Mouse (Mus musculus) midbrain, embryonic 13.5 days (tissue): ENCODE data around the gene Dagla. TPM values are rescaled to one million over a fixed set of nuclear protein-coding genes. Genes with fewer than 3 reads are reported as not detected.

ENCODE experiments used
- ATAC-seq: fragments of 200-750 bp; cut with Nextera tagmentation; 2 replicates; pipeline ENCODE4 v1.8.0; 2017; ENCODE audit warnings: mild to moderate bottlenecking, moderate TSS enrichment, moderate library complexity
- H3K27ac ChIP-seq: fragments of 300-500 bp; sonication (generic); 2 replicates; pipeline ENCODE4 v1.5.1; 2015; ENCODE audit warnings: inconsistent platforms, mild to moderate bottlenecking, moderate library complexity
- H3K27me3 ChIP-seq: fragments of 300-500 bp; sonication (generic); 2 replicates; pipeline ENCODE4 v1.6.1; 2015; ENCODE audit warnings: mild to moderate bottlenecking, inconsistent platforms
- H3K36me3 ChIP-seq: fragments of 300-500 bp; sonication (generic); 2 replicates; pipeline ENCODE4 v1.6.1; 2015; ENCODE audit warnings: mild to moderate bottlenecking, inconsistent platforms
- H3K4me1 ChIP-seq: fragments of 300-500 bp; sonication (generic); replicated peaks from 2 replicates; pipeline ENCODE4 v1.6.1; 2015; ENCODE audit warnings: inconsistent platforms
- H3K4me2 ChIP-seq: fragments of 300-500 bp; sonication (generic); replicated peaks from 2 replicates; pipeline ENCODE4 v1.6.1; 2015; ENCODE audit warnings: moderate library complexity, mild to moderate bottlenecking, inconsistent platforms
- H3K4me3 ChIP-seq: fragments of 300-500 bp; sonication (generic); replicated peaks from 2 replicates; pipeline ENCODE4 v1.5.1; 2015; ENCODE audit warnings: mild to moderate bottlenecking, inconsistent platforms
- H3K9ac ChIP-seq: fragments of 300-500 bp; sonication (generic); replicated peaks from 2 replicates; pipeline ENCODE4 v1.6.1; 2015; ENCODE audit warnings: mild to moderate bottlenecking, inconsistent platforms
- H3K9me3 ChIP-seq: fragments of 300-500 bp; sonication (generic); 2 replicates; pipeline ENCODE4 v1.6.1; 2016; ENCODE audit warnings: mild to moderate bottlenecking, inconsistent platforms
- WGBS: fragments of 180-500 bp; shearing (Covaris S2); methylation state at CpG from one replicate; pipeline ENCODE4 v1.1.7; 2015; 5-methylcytosine and 5-hydroxymethylcytosine counted together
- polyA plus RNA-seq: library from polyadenylated mRNA; unstranded; fragments of >200 nt; fragmentation: Nextera tagmentation; extraction: Ambion mirVana; gene quantifications from 2 replicates; pipeline ENCODE4 v1.2.1, GENCODE M21; 2015

The Dagla gene
- polyA plus RNA-seq, 1 experiment from 2014 or later = 5.3 TPM

GRCm38 (mm10) chr19:10277331-10277730, 27.3 kb downstream of the Dagla start:
- 0 out of 2 replicates have a peak, but pooled peaks cover 18% of the 10 kb centered on the region for H3K27me3 ChIP-seq
- peaks cover 47% of the 10 kb centered on the region for H3K4me1 ChIP-seq
- ATAC-seq = peak; percentile 51
- no peak overlapping the region for H3K9ac ChIP-seq
- H3K4me2 ChIP-seq = peak overlapping the region; percentile 17; the same call in 1 of the 2 replicates
- no peaks in the 10 kb centered on the region for H3K9me3 ChIP-seq
- 2% methylated on average over 17 of the region's 17 CpGs for WGBS
- peak overlapping the region; percentile 41; the same call in 1 of the 2 replicates for H3K27ac ChIP-seq
- H3K36me3 ChIP-seq = no peaks in the 10 kb centered on the region
- H3K4me3 ChIP-seq = no peak overlapping the region

GRCm38 (mm10) chr19:10276483-10277144, 28.1 kb downstream of the Dagla start:
- Histone ChIP-seq H3K4me2 (no peak overlapping the region), H3K4me3 (no peak overlapping the region), H3K27ac (no peak overlapping the region), H3K27me3 (0 out of 2 replicates have a peak, but pooled peaks cover 18% of the 10 kb centered on the region), H3K9me3 (no peaks in the 10 kb centered on the region), H3K9ac (no peak overlapping the region), H3K4me1 (peaks cover 50% of the 10 kb centered on the region), H3K36me3 (no peaks in the 10 kb centered on the region)
- no peak for ATAC-seq
- 72% methylated on average over 12 of the region's 12 CpGs for WGBS

GRCm38 (mm10) chr19:10274056-10274455, 30.6 kb downstream of the Dagla start:
- no peaks in the 10 kb centered on the region for H3K9me3 ChIP-seq
- H3K27me3 ChIP-seq = 0 out of 2 replicates have a peak, but pooled peaks cover 18% of the 10 kb centered on the region
- H3K27ac ChIP-seq = no peak overlapping the region
- H3K4me1 ChIP-seq = peaks cover 49% of the 10 kb centered on the region
- H3K4me3 ChIP-seq = no peak overlapping the region
- 39% methylated on average over 5 of the region's 5 CpGs for WGBS
- no peak for ATAC-seq
- H3K4me2 ChIP-seq = no peak overlapping the region
- H3K9ac ChIP-seq = no peak overlapping the region
- H3K36me3 ChIP-seq = no peaks in the 10 kb centered on the region

- WGBS = 26% methylated on average over 11 of the region's 11 CpGs
- Histone ChIP-seq H3K27ac (no peak overlapping the region), H3K4me3 (no peak overlapping the region), H3K9me3 (no peaks in the 10 kb centered on the region), H3K4me1 (peaks cover 36% of the 10 kb centered on the region), H3K4me2 (peak overlapping the region; percentile 38), H3K9ac (0 out of 2 replicates have a peak overlapping the region, but pooled peaks have one; percentile 53), H3K27me3 (0 out of 2 replicates have a peak, but pooled peaks cover 10% of the 10 kb centered on the region), H3K36me3 (no peaks in the 10 kb centered on the region)
- ATAC-seq = peak; percentile 74
These were observed 31.9 kb downstream of the Dagla start for GRCm38 (mm10) chr19:10272746-10273145.

- 90% methylated on average over 7 of the region's 7 CpGs for WGBS
- Histone ChIP-seq H3K9ac (no peak overlapping the region), H3K4me2 (no peak overlapping the region), H3K9me3 (no peaks in the 10 kb centered on the region), H3K27ac (no peak overlapping the region), H3K4me3 (no peak overlapping the region), H3K27me3 (0 out of 2 replicates have a peak, but pooled peaks cover 10% of the 10 kb centered on the region), H3K4me1 (peaks cover 33% of the 10 kb centered on the region), H3K36me3 (no peaks in the 10 kb centered on the region)
- ATAC-seq = no peak
These were observed 33.1 kb downstream of the Dagla start for GRCm38 (mm10) chr19:10271592-10271991.

GRCm38 (mm10) chr19:10270356-10270755, 34.3 kb downstream of the Dagla start:
- no peak overlapping the region for H3K4me3 ChIP-seq
- no peak for ATAC-seq
- WGBS = 84% methylated on average over 5 of the region's 5 CpGs
- H3K9me3 ChIP-seq = no peaks in the 10 kb centered on the region
- H3K36me3 ChIP-seq = no peaks in the 10 kb centered on the region
- no peak overlapping the region for H3K4me2 ChIP-seq
- H3K9ac ChIP-seq = no peak overlapping the region
- 0 out of 2 replicates have a peak, but pooled peaks cover 1% of the 10 kb centered on the region for H3K27me3 ChIP-seq
- peaks cover 35% of the 10 kb centered on the region for H3K4me1 ChIP-seq
- H3K27ac ChIP-seq = no peak overlapping the region

- Histone ChIP-seq H3K4me2 (no peak overlapping the region), H3K4me3 (no peak overlapping the region), H3K9me3 (no peaks in the 10 kb centered on the region), H3K27ac (no peak overlapping the region), H3K4me1 (peaks cover 31% of the 10 kb centered on the region), H3K27me3 (no peaks in the 10 kb centered on the region), H3K36me3 (no peaks in the 10 kb centered on the region), H3K9ac (no peak overlapping the region)
- WGBS = 82% methylated on average over 15 of the region's 15 CpGs
- ATAC-seq = no peak
These were observed 35.8 kb downstream of the Dagla start for GRCm38 (mm10) chr19:10268851-10269250.

GRCm38 (mm10) chr19:10267953-10268352, 36.7 kb downstream of the Dagla start:
- Histone ChIP-seq H3K36me3 (no peaks in the 10 kb centered on the region; the same call in 1 of the 2 replicates), H3K27ac (no peak overlapping the region), H3K9me3 (no peaks in the 10 kb centered on the region), H3K4me1 (peaks cover 22% of the 10 kb centered on the region), H3K27me3 (no peaks in the 10 kb centered on the region), H3K4me2 (no peak overlapping the region), H3K4me3 (no peak overlapping the region), H3K9ac (no peak overlapping the region)
- no peak for ATAC-seq
- 90% methylated on average over 10 of the region's 10 CpGs for WGBS

- Histone ChIP-seq H3K27ac (no peak overlapping the region), H3K4me3 (no peak overlapping the region), H3K9me3 (no peaks in the 10 kb centered on the region), H3K4me1 (peaks cover 13% of the 10 kb centered on the region), H3K27me3 (no peaks in the 10 kb centered on the region), H3K4me2 (no peak overlapping the region), H3K9ac (no peak overlapping the region), H3K36me3 (peaks cover 6% of the 10 kb centered on the region; the same call in 1 of the 2 replicates)
- 16% methylated on average over 15 of the region's 15 CpGs for WGBS
- no peak for ATAC-seq
These were observed 37.6 kb downstream of the Dagla start for GRCm38 (mm10) chr19:10267057-10267456.

GRCm38 (mm10) chr19:10266196-10266850, 38.4 kb downstream of the Dagla start:
- H3K4me1 ChIP-seq = peaks cover 12% of the 10 kb centered on the region
- H3K27ac ChIP-seq = no peak overlapping the region
- peaks cover 8% of the 10 kb centered on the region; the same call in 1 of the 2 replicates for H3K36me3 ChIP-seq
- H3K27me3 ChIP-seq = no peaks in the 10 kb centered on the region
- H3K4me2 ChIP-seq = no peak overlapping the region
- peak; percentile 62 for ATAC-seq
- no peaks in the 10 kb centered on the region for H3K9me3 ChIP-seq
- 22% methylated on average over 14 of the region's 14 CpGs for WGBS
- no peak overlapping the region for H3K9ac ChIP-seq
- no peak overlapping the region for H3K4me3 ChIP-seq

- H3K4me1 ChIP-seq = peaks cover 2% of the 10 kb centered on the region; the same call in 1 of the 2 replicates
- H3K4me3 ChIP-seq = no peak overlapping the region
- no peak overlapping the region for H3K4me2 ChIP-seq
- H3K9me3 ChIP-seq = no peaks in the 10 kb centered on the region
- WGBS = 79% methylated on average over 7 of the region's 7 CpGs
- peaks cover 18% of the 10 kb centered on the region for H3K36me3 ChIP-seq
- no peak overlapping the region for H3K27ac ChIP-seq
- no peak for ATAC-seq
- peak overlapping the region; percentile 28; the same call in 1 of the 2 replicates for H3K9ac ChIP-seq
- H3K27me3 ChIP-seq = peaks cover 3% of the 10 kb centered on the region; the same call in 1 of the 2 replicates
These were observed 43.3 kb downstream of the Dagla start for GRCm38 (mm10) chr19:10261369-10261768.
